Mouse (Mus musculus) erythroblast, embryonic 14.5 days (primary cell): Measurements from ENCODE around the gene Tcte2. TPM values are rescaled to one million over a fixed set of nuclear protein-coding genes. Genes with fewer than 3 reads are reported as not detected.

ENCODE experiments used
- H3K27me3 ChIP-seq: 2 replicates; pipeline ENCODE4 v1.6.1; 2012; ENCODE audit warnings: inconsistent platforms; ENCODE audit not compliant: control insufficient read depth
- H3K36me3 ChIP-seq: 2 replicates; pipeline ENCODE4 v1.6.1; 2012; ENCODE audit warnings: mild to moderate bottlenecking, inconsistent platforms; ENCODE audit not compliant: control insufficient read depth
- H3K4me1 ChIP-seq: 2 replicates; pipeline ENCODE4 v1.6.1; 2012; ENCODE audit warnings: inconsistent platforms; ENCODE audit not compliant: control insufficient read depth
- H3K4me3 ChIP-seq: replicated peaks from 2 replicates; pipeline ENCODE3; 2012; ENCODE audit warnings: moderate library complexity, mild to moderate bottlenecking, inconsistent platforms
- H3K9me3 ChIP-seq: 2 replicates; pipeline ENCODE4 v1.6.1; 2012; ENCODE audit warnings: low read length, inconsistent platforms, mixed read lengths; ENCODE audit not compliant: control insufficient read depth
- GATA1 ChIP-seq: IDR thresholded peaks from 2 replicates; pipeline ENCODE4 v1.6.1; 2012; ENCODE audit warnings: low read length, inconsistent platforms, mixed read lengths
- TAL1 ChIP-seq: IDR thresholded peaks from 3 replicates; pipeline ENCODE4 v1.6.1; 2012; ENCODE audit warnings: low read length, inconsistent platforms, mixed read lengths
- polyA plus RNA-seq: library from polyadenylated mRNA; stranded (reverse); fragments of >175 nt; gene quantifications from 2 replicates; pipeline ENCODE4 v1.2.3, GENCODE M21; 2012

Tcte2 gene
- polyA plus RNA-seq, 1 experiment, result not detected

DNA sequence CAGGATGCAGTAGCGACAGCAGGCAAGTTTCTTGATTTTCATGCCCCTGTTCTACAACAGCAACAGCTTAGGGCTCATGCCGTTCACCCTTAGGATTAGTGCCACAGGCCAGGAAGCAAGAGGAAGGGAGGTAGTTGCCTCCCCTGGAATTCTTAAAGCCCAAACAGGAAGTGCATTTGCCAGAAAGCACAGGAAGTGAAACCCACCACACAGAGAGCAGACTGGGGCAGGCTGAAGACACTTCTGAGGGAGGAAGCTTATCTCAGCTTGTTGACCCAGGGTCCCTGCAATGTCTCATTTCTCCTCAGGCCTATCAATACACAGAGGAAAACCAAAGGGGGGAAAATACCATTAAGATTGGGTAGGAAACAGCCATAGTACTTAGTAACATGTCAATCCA is 20.8 kb downstream of the Tcte2 start:
- Histone ChIP-seq H3K4me3 (no peak overlapping the region), H3K36me3 (no peaks in the 10 kb centered on the region), H3K4me1 (no peaks in the 10 kb centered on the region), H3K27me3 (no peaks in the 10 kb centered on the region), H3K9me3 (no peaks in the 10 kb centered on the region)
- TF ChIP-seq GATA1 (no peak), TAL1 (no peak)

DNA sequence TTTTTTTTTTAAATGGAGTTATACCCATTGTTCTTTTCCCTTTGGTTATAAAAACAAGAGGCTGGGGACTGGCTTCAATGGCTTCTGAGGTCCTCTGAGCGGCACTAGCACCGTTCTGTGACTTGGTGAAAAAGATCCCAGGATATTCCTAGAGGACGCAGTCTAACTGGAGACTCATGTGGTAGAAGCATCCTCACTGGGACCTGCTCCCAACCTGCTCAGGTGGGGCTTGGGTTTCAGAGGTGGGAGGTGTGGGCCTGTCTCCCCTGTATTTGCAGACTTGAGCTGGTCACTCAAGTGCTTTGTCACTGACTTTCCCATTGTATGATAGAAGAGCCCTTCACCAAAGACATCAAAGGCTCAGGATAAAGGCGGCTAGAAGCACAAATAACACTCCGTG is 21.6 kb downstream of the Tcte2 start:
- no peaks in the 10 kb centered on the region for H3K9me3 ChIP-seq
- H3K4me1 ChIP-seq, result no peaks in the 10 kb centered on the region
- H3K36me3 ChIP-seq, result no peaks in the 10 kb centered on the region
- H3K4me3 ChIP-seq, result no peak overlapping the region
- H3K27me3 ChIP-seq, result no peaks in the 10 kb centered on the region
- TF ChIP-seq TAL1 (no peak), GATA1 (no peak)

- TF ChIP-seq GATA1 (no peak), TAL1 (no peak)
- no peak overlapping the region for H3K4me3 ChIP-seq
- no peaks in the 10 kb centered on the region for H3K9me3 ChIP-seq
- no peaks in the 10 kb centered on the region for H3K27me3 ChIP-seq
- no peaks in the 10 kb centered on the region for H3K36me3 ChIP-seq
- no peaks in the 10 kb centered on the region for H3K4me1 ChIP-seq
Measured at GRCm38 (mm10) chr17:13738916-13739315, 22.7 kb downstream of the Tcte2 start.

- Histone ChIP-seq H3K4me1 (no peaks in the 10 kb centered on the region), H3K27me3 (no peaks in the 10 kb centered on the region), H3K9me3 (no peaks in the 10 kb centered on the region), H3K36me3 (no peaks in the 10 kb centered on the region), H3K4me3 (no peak overlapping the region)
- TF ChIP-seq GATA1 (no peak), TAL1 (no peak)
Measured at GRCm38 (mm10) chr17:13738121-13738776, 23.4 kb downstream of the Tcte2 start.

DNA sequence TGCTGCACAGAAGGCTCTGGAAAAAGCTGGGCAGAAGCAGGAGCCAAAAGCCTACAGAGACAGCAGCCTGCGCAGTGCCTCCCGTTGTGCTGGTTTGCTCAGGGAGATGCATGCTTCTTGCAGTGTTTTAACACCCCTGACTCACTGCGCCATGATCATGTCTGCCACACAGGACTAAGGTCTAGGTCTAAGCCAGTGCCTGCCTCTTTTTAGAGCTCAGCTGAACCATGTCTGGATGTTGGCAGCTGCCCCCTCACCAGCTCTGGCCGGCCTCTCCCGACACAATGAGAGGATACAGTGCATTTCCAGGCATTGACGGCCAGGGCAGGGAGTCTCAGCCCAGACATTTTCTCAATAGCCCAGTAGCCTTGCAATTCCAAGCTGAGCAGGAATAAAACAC is 24.3 kb downstream of the Tcte2 start:
- no peaks in the 10 kb centered on the region for H3K27me3 ChIP-seq
- H3K4me1 ChIP-seq, result no peaks in the 10 kb centered on the region
- no peak overlapping the region for H3K4me3 ChIP-seq
- H3K9me3 ChIP-seq, result no peaks in the 10 kb centered on the region
- TF ChIP-seq GATA1, result no peak
- no peak for TF ChIP-seq TAL1
- no peaks in the 10 kb centered on the region for H3K36me3 ChIP-seq

GRCm38 (mm10) chr17:13735803-13736282 is 25.8 kb downstream of the Tcte2 start:
- TF ChIP-seq GATA1 (no peak), TAL1 (no peak)
- Histone ChIP-seq H3K4me1 (no peaks in the 10 kb centered on the region), H3K4me3 (no peak overlapping the region), H3K27me3 (no peaks in the 10 kb centered on the region), H3K9me3 (no peaks in the 10 kb centered on the region), H3K36me3 (no peaks in the 10 kb centered on the region)

DNA sequence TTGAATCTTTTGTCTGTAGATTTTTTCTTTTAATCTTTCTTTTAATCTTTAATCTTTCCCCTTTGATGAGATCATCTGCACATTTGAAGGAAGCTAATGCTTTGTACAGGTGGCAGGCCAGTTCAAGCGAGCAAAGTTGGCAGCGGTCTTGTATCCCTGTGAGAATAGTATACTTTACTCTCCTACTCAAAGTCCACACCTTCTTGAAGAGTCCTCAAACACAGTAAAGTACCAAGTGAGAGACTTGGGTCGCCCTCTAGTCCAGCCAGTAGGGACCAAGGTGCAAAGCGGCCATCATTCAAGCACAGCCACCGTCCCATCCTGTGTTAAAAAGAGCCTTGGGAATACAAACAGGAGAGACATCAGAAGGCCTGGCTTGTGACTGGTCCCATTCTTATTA is 26.6 kb downstream of the Tcte2 start:
- Histone ChIP-seq H3K27me3 (no peaks in the 10 kb centered on the region), H3K4me1 (no peaks in the 10 kb centered on the region), H3K36me3 (no peaks in the 10 kb centered on the region), H3K4me3 (no peak overlapping the region), H3K9me3 (no peaks in the 10 kb centered on the region)
- TF ChIP-seq GATA1 (no peak), TAL1 (no peak)

DNA sequence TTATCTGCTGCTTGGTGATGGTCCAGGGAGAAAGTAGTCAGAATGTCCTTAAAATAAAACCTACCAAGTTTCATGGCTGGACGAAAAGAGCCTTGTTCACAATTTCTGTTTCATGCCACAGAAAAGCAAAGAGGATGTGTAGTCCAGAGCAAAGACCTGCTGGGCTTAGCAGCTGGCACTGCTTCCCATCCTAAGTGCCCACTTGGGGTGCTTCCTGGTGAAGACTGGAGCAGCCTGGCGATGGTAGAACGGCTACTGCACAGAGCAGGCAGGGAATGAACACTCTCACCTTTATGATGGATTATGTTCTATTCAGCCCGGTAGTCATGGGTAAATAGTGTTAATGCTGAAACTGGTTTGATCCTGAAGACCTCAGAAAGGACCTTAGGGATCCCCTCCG is 27.7 kb downstream of the Tcte2 start:
- Histone ChIP-seq H3K36me3 (no peaks in the 10 kb centered on the region), H3K9me3 (no peaks in the 10 kb centered on the region), H3K4me3 (no peak overlapping the region), H3K27me3 (no peaks in the 10 kb centered on the region), H3K4me1 (no peaks in the 10 kb centered on the region)
- TF ChIP-seq GATA1 (no peak), TAL1 (no peak)

DNA sequence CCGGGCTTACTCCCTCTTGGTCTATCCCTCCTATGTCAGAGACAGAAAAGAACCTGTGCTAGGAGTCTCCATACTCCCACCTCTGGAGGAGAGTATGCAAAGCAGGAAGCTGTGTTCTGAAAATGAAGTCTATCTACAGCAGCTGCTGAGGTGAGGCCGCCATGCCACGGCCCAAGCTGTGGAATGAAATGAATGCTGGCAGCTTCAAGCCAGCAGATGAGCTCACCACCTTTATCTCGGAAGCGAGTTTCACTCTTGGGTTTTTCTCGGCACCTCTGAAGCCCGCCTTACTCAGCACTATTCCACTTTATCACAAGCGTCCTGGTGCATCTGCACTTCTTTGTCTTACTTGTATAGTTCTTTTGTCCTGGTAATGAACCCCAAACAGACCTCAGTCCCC is 28.9 kb downstream of the Tcte2 start:
- Histone ChIP-seq H3K9me3 (no peaks in the 10 kb centered on the region), H3K4me1 (no peaks in the 10 kb centered on the region), H3K36me3 (no peaks in the 10 kb centered on the region), H3K4me3 (no peak overlapping the region), H3K27me3 (no peaks in the 10 kb centered on the region)
- TF ChIP-seq TAL1, result no peak
- TF ChIP-seq GATA1, result no peak

DNA sequence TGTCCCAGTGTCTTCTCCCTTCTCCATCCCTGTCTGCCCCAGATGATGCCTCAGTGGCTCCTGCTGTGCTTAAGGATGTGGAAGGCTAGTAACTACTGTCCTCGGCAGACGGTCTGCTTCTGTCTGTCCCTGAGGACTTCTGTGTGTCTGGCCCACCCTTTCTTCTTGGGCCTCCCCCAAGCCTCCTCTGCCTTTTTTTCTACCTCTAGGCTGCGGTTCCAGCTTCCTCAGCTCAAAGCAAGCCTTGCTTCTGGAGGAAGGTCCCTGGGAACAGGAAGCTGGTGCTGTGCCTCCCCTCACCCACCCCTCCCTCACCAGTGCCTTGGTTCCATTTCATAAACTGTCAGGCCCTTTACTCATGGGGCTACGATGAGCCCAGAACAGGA is 29.9 kb downstream of the Tcte2 start:
- TF ChIP-seq TAL1 (no peak), GATA1 (no peak)
- no peak overlapping the region for H3K4me3 ChIP-seq
- no peaks in the 10 kb centered on the region for H3K36me3 ChIP-seq
- no peaks in the 10 kb centered on the region for H3K27me3 ChIP-seq
- H3K4me1 ChIP-seq, result no peaks in the 10 kb centered on the region
- no peaks in the 10 kb centered on the region for H3K9me3 ChIP-seq
